Mouse (Mus musculus) mouse embryonic stem cell (cell line): Measurements from ENCODE around the gene Hspa1a.
"Not testable (repeated sequence)": the region's sequence is repeated elsewhere in the genome, so short reads cannot be mapped to it uniquely, and the experiment has no call there.

Source experiments
- in situ Hi-C, 2 experiments: fragments of 300-500 bp; cut with MboI; formaldehyde crosslinking; loops; 1 replicate in 1 of 2; 3 replicates in 1 of 2; pipeline ENCODE4 v1.14.3; 2019 to 2020; ENCODE audit warnings: low sequenced_read_pairs in 2 of 2, low pct_unique_long_range_greater_than_20kb in 1 of 2, mixed read lengths in 1 of 2; ENCODE audit not compliant: unreplicated experiment in 1 of 2

Gene Hspa1a

GRCm38 (mm10) chr17:35003022-35003838 lies 31.3 kb upstream of the Hspa1a start:
- in situ Hi-C loops: loop anchor here in 1 of 2 experiments (10.0 kb wide), 1 partner anchor 112 kb away; the partner anchor contains the start of gene Ly6g5b

- in situ Hi-C loops: loop anchor here in 1 of 2 experiments (10.0 kb wide), 1 partner anchor 112 kb away; the partner anchor contains the start of gene Ly6g5b
Measured at GRCm38 (mm10) chr17:35002153-35002865, 30.4 kb upstream of the Hspa1a start.

- in situ Hi-C loops: loop anchor here in 1 of 2 experiments (10.0 kb wide), 1 partner anchor 113 kb away; the partner anchor contains the start of gene Ly6g5b
Measured at GRCm38 (mm10) chr17:35001452-35002152, 29.6 kb upstream of the Hspa1a start.

GRCm38 (mm10) chr17:35000717-35001451 lies 28.9 kb upstream of the Hspa1a start, which contains the start of gene Vars:
TSS of gene Vars (plus strand) at chr17:35000987.
- in situ Hi-C loops: loop anchor here in 1 of 2 experiments (10.0 kb wide), 1 partner anchor 114 kb away; the partner anchor contains the start of gene Ly6g5b

GRCm38 (mm10) chr17:34999871-35000716 lies 28.1 kb upstream of the Hspa1a start:
- in situ Hi-C loops: loop anchor here in 1 of 2 experiments (10.0 kb wide), 1 partner anchor 115 kb away; the partner anchor contains the start of gene Ly6g5b

- in situ Hi-C loops: no loop called here
Measured at GRCm38 (mm10) chr17:34998526-34999430, 26.8 kb upstream of the Hspa1a start.

- in situ Hi-C loops: no loop called here
Measured at GRCm38 (mm10) chr17:34997142-34997483, 25.2 kb upstream of the Hspa1a start.

GRCm38 (mm10) chr17:34996411-34997141 lies 24.6 kb upstream of the Hspa1a start:
- in situ Hi-C loops: no loop called here

GRCm38 (mm10) chr17:34995927-34996326 lies 24.0 kb upstream of the Hspa1a start:
- in situ Hi-C loops: not testable (repeated sequence)

- in situ Hi-C loops: not testable (repeated sequence)
Measured at GRCm38 (mm10) chr17:34995192-34995591, 23.2 kb upstream of the Hspa1a start.

- in situ Hi-C loops: no loop called here
Measured at GRCm38 (mm10) chr17:34994751-34995150, 22.8 kb upstream of the Hspa1a start.

GRCm38 (mm10) chr17:34984218-34984617 lies 12.3 kb upstream of the Hspa1a start:
- in situ Hi-C loops: no loop called here

- in situ Hi-C loops: no loop called here
Measured at GRCm38 (mm10) chr17:34982328-34982727, 10.4 kb upstream of the Hspa1a start.

GRCm38 (mm10) chr17:34981690-34982180 lies 9.8 kb upstream of the Hspa1a start, which contains the start of gene Lsm2:
TSS of gene Lsm2 (plus strand) at chr17:34981862.
- in situ Hi-C loops: no loop called here

- in situ Hi-C loops: no loop called here
Measured at GRCm38 (mm10) chr17:34980655-34981054, 8.7 kb upstream of the Hspa1a start.
